Mouse (Mus musculus) midbrain, embryonic 12.5 days (tissue): ENCODE results near the gene Mrpl38. TPM values are rescaled to one million over a fixed set of nuclear protein-coding genes. Genes with fewer than 3 reads are reported as not detected.

Experiments used
- ATAC-seq: fragments of 200-750 bp; cut with Nextera tagmentation; 2 replicates; pipeline ENCODE4 v1.8.0; 2017; ENCODE audit warnings: low read depth, moderate TSS enrichment, moderate library complexity; ENCODE audit not compliant: low FRiP score
- H3K27ac ChIP-seq: fragments of 300-500 bp; sonication (generic); replicated peaks from 2 replicates; pipeline ENCODE4 v1.5.1; 2016; ENCODE audit warnings: mild to moderate bottlenecking
- H3K27me3 ChIP-seq: fragments of 300-500 bp; sonication (generic); 2 replicates; pipeline ENCODE4 v1.6.1; 2016; ENCODE audit warnings: mild to moderate bottlenecking
- H3K36me3 ChIP-seq: fragments of 300-500 bp; sonication (generic); 2 replicates; pipeline ENCODE4 v1.6.1; 2016
- H3K4me1 ChIP-seq: fragments of 300-500 bp; sonication (generic); 2 replicates; pipeline ENCODE4 v1.6.1; 2016
- H3K4me2 ChIP-seq: fragments of 300-500 bp; sonication (generic); replicated peaks from 2 replicates; pipeline ENCODE4 v1.6.1; 2016; ENCODE audit warnings: mild to moderate bottlenecking, moderate library complexity
- H3K4me3 ChIP-seq: fragments of 300-500 bp; sonication (generic); 2 replicates; pipeline ENCODE4 v1.5.1; 2016; ENCODE audit warnings: mild to moderate bottlenecking
- H3K9ac ChIP-seq: fragments of 300-500 bp; sonication (generic); replicated peaks from 2 replicates; pipeline ENCODE4 v1.6.1; 2016; ENCODE audit warnings: mild to moderate bottlenecking, moderate library complexity
- H3K9me3 ChIP-seq: fragments of 300-500 bp; sonication (generic); 2 replicates; pipeline ENCODE4 v1.6.1; 2016; ENCODE audit warnings: mild to moderate bottlenecking
- WGBS: fragments of 180-500 bp; shearing (Covaris S2); methylation state at CpG from one replicate; pipeline ENCODE4 v1.1.7; 2016; 5-methylcytosine and 5-hydroxymethylcytosine counted together
- polyA plus RNA-seq: library from polyadenylated mRNA; unstranded; fragments of >200 nt; fragmentation: Nextera tagmentation; extraction: Ambion mirVana; gene quantifications from 2 replicates; pipeline ENCODE4 v1.2.1, GENCODE M21; 2016

The Mrpl38 gene
- polyA plus RNA-seq, 1 experiment from 2014 or later: 82.3 TPM

DNA sequence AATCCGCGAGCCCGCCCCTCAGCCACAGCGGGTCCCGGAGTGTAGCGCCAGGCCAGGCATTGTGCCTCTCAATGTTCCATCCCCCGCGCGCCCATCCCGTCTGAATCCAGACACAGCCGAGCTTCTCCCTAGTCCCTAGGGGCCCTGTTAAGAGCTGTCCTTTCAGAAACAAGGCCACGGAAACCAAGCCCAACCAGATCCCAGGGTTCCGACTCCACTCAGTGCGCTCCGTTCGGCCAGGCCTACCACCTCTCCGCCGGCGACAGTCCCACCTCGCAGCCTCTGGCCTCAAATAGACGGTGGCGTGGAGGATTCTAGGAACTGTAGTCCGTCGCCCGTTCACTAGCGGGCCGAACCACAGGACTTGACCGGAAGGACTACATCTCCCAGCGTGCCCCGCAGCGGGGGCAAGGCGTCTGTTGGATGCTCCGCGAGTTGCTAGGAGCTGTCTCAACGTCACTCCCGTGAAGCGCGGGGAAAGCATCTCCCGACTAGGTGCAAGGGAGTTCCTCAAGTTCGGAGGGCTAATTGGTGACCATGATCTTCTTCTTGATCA lies 29.3 kb upstream of the Mrpl38 start, which contains the start of gene Fbf1:
TSS of gene Fbf1 (minus strand) at position 283 of the 556 bp plus-strand sequence.
- Histone ChIP-seq H3K4me2 (peak within 1 kb of the TSS; percentile 82), H3K4me3 (peak within 1 kb of the TSS; percentile 78), H3K27ac (peak within 1 kb of the TSS; percentile 93), H3K9me3 (no peaks in the 10 kb centered on the region), H3K36me3 (peaks cover 46% of the 10 kb centered on the region), H3K27me3 (no peaks in the 10 kb centered on the region), H3K4me1 (peaks cover 22% of the 10 kb centered on the region), H3K9ac (peak within 1 kb of the TSS; percentile 89)
- WGBS: under 1% methylated on average over 40 of the region's 40 CpGs
- peak; percentile 98 for ATAC-seq

DNA sequence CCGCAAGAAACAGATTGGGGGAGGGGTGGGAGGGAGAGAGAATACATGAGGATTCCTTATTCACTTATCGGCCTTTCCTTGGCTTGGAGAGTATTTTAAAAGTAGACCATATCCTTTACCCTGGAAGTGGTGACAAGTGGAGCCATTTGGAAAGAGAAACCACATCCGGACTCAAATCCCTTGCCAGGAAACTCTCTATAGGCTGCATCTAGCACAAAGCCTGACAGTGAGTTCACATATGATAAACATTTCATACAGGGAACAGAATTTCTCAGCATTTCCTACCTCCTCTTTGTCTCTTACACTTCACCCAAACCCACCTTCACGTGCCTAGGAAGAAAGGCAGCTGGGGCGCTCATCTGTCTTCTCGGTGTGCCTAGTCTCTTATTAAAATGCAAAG lies 28.6 kb upstream of the Mrpl38 start:
- ATAC-seq: no peak
- H3K36me3 ChIP-seq: peaks cover 39% of the 10 kb centered on the region
- peak overlapping the region; percentile 93 for H3K27ac ChIP-seq
- peak overlapping the region; percentile 82 for H3K4me2 ChIP-seq
- no peaks in the 10 kb centered on the region for H3K9me3 ChIP-seq
- peak overlapping the region; percentile 78 for H3K4me3 ChIP-seq
- H3K27me3 ChIP-seq: no peaks in the 10 kb centered on the region
- H3K9ac ChIP-seq: peak overlapping the region; percentile 89
- 9% methylated on average over 6 of the region's 6 CpGs for WGBS
- H3K4me1 ChIP-seq: peaks cover 22% of the 10 kb centered on the region

DNA sequence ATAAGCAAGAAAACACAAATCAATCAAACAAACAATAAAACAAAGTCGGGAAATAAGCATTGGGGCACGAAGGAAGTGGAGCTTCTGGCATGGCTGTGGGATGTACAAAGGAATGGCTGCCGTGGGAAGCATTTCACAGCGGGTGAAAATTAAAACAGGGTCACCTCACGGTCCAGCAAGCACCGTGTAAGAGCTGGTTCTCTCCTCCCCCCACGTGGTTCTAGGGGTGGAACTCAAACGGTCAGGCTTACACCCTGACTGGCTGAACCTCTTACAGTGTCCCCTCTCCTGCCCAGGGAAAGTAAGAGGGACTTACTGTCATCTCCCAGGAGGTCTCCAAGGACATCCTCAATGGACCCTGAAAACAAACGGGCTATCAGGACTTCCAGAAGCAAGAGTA lies 24.3 kb upstream of the Mrpl38 start:
- Histone ChIP-seq H3K27ac (no peak overlapping the region), H3K36me3 (peaks cover 67% of the 10 kb centered on the region)
- ATAC-seq: no peak

DNA sequence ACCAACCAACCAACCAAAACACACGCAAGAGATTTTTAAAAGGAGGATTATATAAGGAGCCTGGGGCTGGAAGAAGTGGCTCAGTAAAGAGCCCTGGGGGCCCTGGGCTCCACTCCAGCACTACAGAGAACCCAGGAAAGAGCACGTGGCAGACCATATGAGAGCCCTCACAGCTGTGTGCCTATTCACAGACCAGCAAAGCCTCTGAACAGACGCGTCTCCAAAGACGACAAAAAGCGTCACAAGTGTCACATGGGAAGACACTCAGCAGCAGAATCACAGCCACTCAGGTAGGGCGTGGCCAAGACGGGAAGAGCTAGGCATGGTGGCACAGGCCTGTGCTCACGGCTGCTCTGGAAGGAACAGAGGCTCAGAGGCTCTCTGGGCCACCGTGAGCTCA lies 23.5 kb upstream of the Mrpl38 start:
- Histone ChIP-seq H3K27ac (no peak overlapping the region; the same call in 1 of the 2 replicates), H3K27me3 (no peaks in the 10 kb centered on the region), H3K9me3 (no peaks in the 10 kb centered on the region), H3K36me3 (peaks cover 74% of the 10 kb centered on the region), H3K9ac (no peak overlapping the region), H3K4me2 (no peak overlapping the region), H3K4me1 (peaks cover 18% of the 10 kb centered on the region), H3K4me3 (no peak overlapping the region)
- no peak for ATAC-seq
- 80% methylated on average over 10 of the region's 10 CpGs for WGBS

More for the DNA sequence above, 24.3 kb upstream of the Mrpl38 start:
- H3K9me3 ChIP-seq: no peaks in the 10 kb centered on the region
- H3K4me1 ChIP-seq: peaks cover 18% of the 10 kb centered on the region
- no peak overlapping the region for H3K4me2 ChIP-seq
- no peaks in the 10 kb centered on the region for H3K27me3 ChIP-seq
- H3K4me3 ChIP-seq: no peak overlapping the region
- H3K9ac ChIP-seq: no peak overlapping the region
- 34% methylated on average over 9 of the region's 9 CpGs for WGBS

DNA sequence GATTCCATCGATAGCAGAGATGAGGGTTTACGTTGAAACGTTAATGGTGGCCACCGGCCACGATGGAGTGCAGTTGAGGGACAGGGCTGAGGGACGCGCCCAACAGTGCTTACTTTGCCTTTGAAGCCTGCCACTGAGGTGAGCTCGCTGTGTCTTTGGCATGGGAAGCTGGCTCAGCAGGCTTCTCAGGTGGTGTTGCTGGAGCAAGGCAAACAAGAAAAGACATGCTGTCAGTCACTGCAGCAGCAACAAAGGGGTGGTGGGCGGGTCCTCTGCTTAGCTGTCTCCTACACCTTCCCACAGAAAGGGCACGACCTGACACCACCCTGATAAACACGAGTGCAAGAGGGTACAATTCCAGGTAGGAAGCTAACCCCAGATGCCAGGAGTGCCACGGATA lies 22.6 kb upstream of the Mrpl38 start:
- WGBS: 76% methylated on average over 12 of the region's 12 CpGs
- peaks cover 9% of the 10 kb centered on the region for H3K4me1 ChIP-seq
- no peaks in the 10 kb centered on the region for H3K9me3 ChIP-seq
- no peak overlapping the region for H3K4me3 ChIP-seq
- peaks cover 82% of the 10 kb centered on the region for H3K36me3 ChIP-seq
- ATAC-seq: no peak
- no peak overlapping the region for H3K4me2 ChIP-seq
- H3K27ac ChIP-seq: no peak overlapping the region
- H3K27me3 ChIP-seq: no peaks in the 10 kb centered on the region
- H3K9ac ChIP-seq: no peak overlapping the region

GRCm38 (mm10) chr11:116150960-116151359 lies 12.3 kb upstream of the Mrpl38 start:
- H3K27me3 ChIP-seq: no peaks in the 10 kb centered on the region
- H3K4me3 ChIP-seq: no peak overlapping the region
- H3K9ac ChIP-seq: no peak overlapping the region
- no peak for ATAC-seq
- WGBS: 95% methylated on average over 2 of the region's 2 CpGs
- H3K4me1 ChIP-seq: no peaks in the 10 kb centered on the region
- H3K27ac ChIP-seq: no peak overlapping the region
- H3K4me2 ChIP-seq: no peak overlapping the region
- H3K36me3 ChIP-seq: peaks cover 100% of the 10 kb centered on the region
- no peaks in the 10 kb centered on the region for H3K9me3 ChIP-seq

DNA sequence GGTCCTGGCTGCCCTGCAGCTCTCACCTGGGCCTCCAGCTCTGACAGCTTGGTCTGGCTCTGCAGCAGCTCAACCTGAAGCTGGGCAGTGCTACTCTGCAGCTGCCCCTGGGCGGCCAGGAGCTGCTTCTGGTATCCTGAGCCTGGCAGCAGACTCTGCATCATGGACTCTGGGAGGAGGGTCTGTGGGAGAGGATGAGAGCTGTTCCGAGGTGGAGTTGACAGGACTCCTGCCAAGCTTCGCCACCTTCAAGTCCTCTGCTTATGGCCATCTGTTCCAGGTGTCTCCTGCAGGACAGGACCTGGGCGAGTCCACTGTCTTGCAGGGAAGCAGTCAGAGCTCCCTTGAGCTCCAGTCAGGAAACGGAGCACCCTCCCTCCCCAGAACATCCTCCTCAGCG lies 10.7 kb upstream of the Mrpl38 start:
- Histone ChIP-seq H3K36me3 (peaks cover 100% of the 10 kb centered on the region), H3K27me3 (no peaks in the 10 kb centered on the region), H3K4me2 (no peak overlapping the region), H3K9me3 (no peaks in the 10 kb centered on the region), H3K4me3 (no peak overlapping the region), H3K9ac (no peak overlapping the region), H3K27ac (no peak overlapping the region), H3K4me1 (no peaks in the 10 kb centered on the region)
- 76% methylated on average over 6 of the region's 6 CpGs for WGBS
- no peak for ATAC-seq

GRCm38 (mm10) chr11:116148761-116149221 lies 10.1 kb upstream of the Mrpl38 start:
- no peak for ATAC-seq
- H3K4me2 ChIP-seq: no peak overlapping the region
- H3K36me3 ChIP-seq: peaks cover 99% of the 10 kb centered on the region
- no peak overlapping the region for H3K4me3 ChIP-seq
- H3K9ac ChIP-seq: no peak overlapping the region
- 68% methylated on average over 20 of the region's 20 CpGs for WGBS
- H3K9me3 ChIP-seq: no peaks in the 10 kb centered on the region
- no peak overlapping the region for H3K27ac ChIP-seq
- H3K27me3 ChIP-seq: no peaks in the 10 kb centered on the region
- H3K4me1 ChIP-seq: no peaks in the 10 kb centered on the region

DNA sequence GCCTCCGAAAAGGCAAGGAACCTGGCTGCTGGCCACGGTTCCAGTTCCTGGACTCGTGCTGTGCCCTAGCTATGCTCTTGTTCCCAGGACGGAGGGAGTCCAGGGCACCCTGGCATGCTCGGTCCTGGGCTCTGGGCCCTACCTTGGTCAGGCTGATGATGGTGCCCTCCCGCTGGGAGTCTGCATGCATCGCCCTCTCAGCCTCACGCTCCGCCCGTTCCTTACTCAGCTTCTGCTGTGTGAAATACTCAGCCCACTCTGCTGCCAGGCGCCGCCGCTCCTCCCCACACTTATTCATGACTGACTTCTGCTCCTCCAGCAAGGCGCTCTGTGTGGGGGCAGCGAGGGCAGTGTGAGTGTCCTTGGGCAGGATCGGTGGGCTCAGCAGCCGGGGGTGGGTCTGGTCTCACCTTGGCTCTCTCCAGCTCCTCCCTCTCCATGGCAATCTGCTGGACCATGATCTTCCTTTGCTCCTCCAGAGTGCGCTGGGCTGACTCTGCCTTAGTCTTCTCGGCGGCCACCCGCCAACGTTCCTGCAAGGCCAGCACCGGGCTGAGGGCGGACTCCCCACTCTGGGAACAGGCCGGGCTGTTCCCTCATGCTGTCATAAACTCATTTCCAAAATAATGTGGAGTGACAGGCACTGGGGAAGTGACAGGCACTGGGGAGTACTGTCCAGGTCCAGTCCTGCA lies 7.8 kb upstream of the Mrpl38 start:
- H3K27me3 ChIP-seq: no peaks in the 10 kb centered on the region
- H3K4me1 ChIP-seq: no peaks in the 10 kb centered on the region
- no peak overlapping the region for H3K4me2 ChIP-seq
- no peaks in the 10 kb centered on the region for H3K9me3 ChIP-seq
- 77% methylated on average over 25 of the region's 25 CpGs for WGBS
- ATAC-seq: no peak
- H3K36me3 ChIP-seq: peaks cover 99% of the 10 kb centered on the region
- no peak overlapping the region for H3K9ac ChIP-seq
- H3K4me3 ChIP-seq: no peak overlapping the region
- no peak overlapping the region for H3K27ac ChIP-seq

GRCm38 (mm10) chr11:116145481-116146293 lies 7.0 kb upstream of the Mrpl38 start:
- Histone ChIP-seq H3K9ac (no peak overlapping the region), H3K36me3 (peaks cover 92% of the 10 kb centered on the region)
- 57% methylated on average over 18 of the region's 18 CpGs for WGBS

DNA sequence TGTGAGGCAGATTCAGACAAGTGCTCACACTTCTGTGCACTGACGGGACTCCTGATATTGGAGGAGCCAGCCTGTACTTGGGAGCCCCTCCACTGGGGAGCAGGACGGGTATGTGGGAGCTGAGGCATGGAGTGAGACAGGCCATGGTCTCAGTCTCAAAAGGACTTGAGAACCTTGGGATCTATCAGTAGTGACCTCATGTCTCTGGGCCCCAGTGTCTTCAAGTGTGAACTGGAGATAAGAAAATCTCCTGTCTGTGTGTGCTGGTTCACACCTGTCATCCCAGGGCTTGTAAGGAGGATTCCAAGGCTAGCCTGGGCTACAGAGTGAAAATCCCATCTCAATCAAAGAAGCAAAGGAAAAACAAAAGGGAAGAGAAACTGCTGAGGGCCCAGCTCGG lies 4.8 kb upstream of the Mrpl38 start:
- Histone ChIP-seq H3K27ac (no peak overlapping the region), H3K36me3 (peaks cover 69% of the 10 kb centered on the region)
- 86% methylated on average over 3 of the region's 3 CpGs for WGBS

More at GRCm38 (mm10) chr11:116145481-116146293, 7.0 kb upstream of the Mrpl38 start:
- H3K27ac ChIP-seq: no peak overlapping the region
- H3K27me3 ChIP-seq: no peaks in the 10 kb centered on the region
- H3K9me3 ChIP-seq: no peaks in the 10 kb centered on the region
- H3K4me2 ChIP-seq: no peak overlapping the region
- H3K4me1 ChIP-seq: no peaks in the 10 kb centered on the region
- no peak for ATAC-seq
- H3K4me3 ChIP-seq: no peak overlapping the region

More for the DNA sequence above, 4.8 kb upstream of the Mrpl38 start:
- Histone ChIP-seq H3K9ac (no peak overlapping the region), H3K4me1 (no peaks in the 10 kb centered on the region), H3K9me3 (no peaks in the 10 kb centered on the region), H3K27me3 (no peaks in the 10 kb centered on the region), H3K4me3 (no peak overlapping the region), H3K4me2 (no peak overlapping the region)
- no peak for ATAC-seq
